Mouse (Mus musculus) myocyte (in vitro differentiated cells): ENCODE measurements around the gene Rcor1. TPM values are rescaled to one million over a fixed set of nuclear protein-coding genes. Genes with fewer than 3 reads are reported as not detected.
A peak's percentile ranks its signal among the peaks of the same experiment; 100 is the strongest.

ENCODE experiments used
- H3K27me3 ChIP-seq: one replicate; pipeline ENCODE4 v1.6.1; 2011; ENCODE audit not compliant: control insufficient read depth, insufficient read depth, insufficient read length
- H3K36me3 ChIP-seq: one replicate; pipeline ENCODE4 v1.6.1; 2011; ENCODE audit not compliant: control insufficient read depth, insufficient read depth
- H3K4me2 ChIP-seq: one replicate; pipeline ENCODE4 v1.6.1; 2011; ENCODE audit warnings: low read depth, control low read depth
- H3K4me3 ChIP-seq: one replicate; pipeline ENCODE4 v1.5.1; 2011; ENCODE audit warnings: mild to moderate bottlenecking, control low read depth, moderate library complexity
- H3K79me2 ChIP-seq: one replicate; pipeline ENCODE4 v1.6.1; 2011; ENCODE audit not compliant: control insufficient read depth, insufficient read depth
- H3ac ChIP-seq: one replicate; pipeline ENCODE4 v1.6.1; 2011; ENCODE audit not compliant: control insufficient read depth, insufficient read length
- CEBPB ChIP-seq: IDR thresholded peaks from 2 replicates; pipeline ENCODE4 v1.6.1; 2011; ENCODE audit warnings: mild to moderate bottlenecking, moderate library complexity; ENCODE audit not compliant: poor library complexity, insufficient read depth, severe bottlenecking
- E2F4 ChIP-seq: IDR thresholded peaks from one replicate; pipeline ENCODE4 v1.6.1; 2011; ENCODE audit warnings: mild to moderate bottlenecking, control low read depth, moderate library complexity; ENCODE audit not compliant: insufficient read depth
- MAX ChIP-seq: IDR thresholded peaks from one replicate; pipeline ENCODE4 v1.6.1; 2011; ENCODE audit warnings: low read depth, mild to moderate bottlenecking, control low read depth
- MYOD1 ChIP-seq, 3 experiments: IDR thresholded peaks; one replicate each; pipeline ENCODE4 v1.6.1; 2011; ENCODE audit warnings: control low read depth in 2 of 3, low read depth in 2 of 3, mild to moderate bottlenecking in 2 of 3, moderate library complexity in 1 of 3; ENCODE audit not compliant: insufficient read length in 2 of 3, control insufficient read depth in 1 of 3
- MYOG ChIP-seq, 3 experiments: IDR thresholded peaks; one replicate each; pipeline ENCODE4 v1.6.1; 2011; ENCODE audit warnings: control low read depth in 2 of 3, low read depth in 2 of 3, mild to moderate bottlenecking in 2 of 3; ENCODE audit not compliant: insufficient read length in 2 of 3, control insufficient read depth in 1 of 3, insufficient read depth in 1 of 3
- POLR2A ChIP-seq: IDR thresholded peaks from one replicate; pipeline ENCODE4 v1.6.1; 2011; ENCODE audit warnings: low read depth, mild to moderate bottlenecking, control low read depth, moderate library complexity; ENCODE audit not compliant: insufficient read length
- POLR2AphosphoS2 ChIP-seq: IDR thresholded peaks from one replicate; pipeline ENCODE4 v1.6.1; 2011; ENCODE audit warnings: low read depth, control low read depth; ENCODE audit not compliant: insufficient read length
- REST ChIP-seq: IDR thresholded peaks from one replicate; pipeline ENCODE4 v1.6.1; 2011; ENCODE audit warnings: mild to moderate bottlenecking, control low read depth, moderate library complexity; ENCODE audit not compliant: insufficient read depth, insufficient read length
- SRF ChIP-seq: IDR thresholded peaks from one replicate; pipeline ENCODE4 v1.6.1; 2011; ENCODE audit warnings: low read depth; ENCODE audit not compliant: control insufficient read depth, insufficient read length
- TCF12 ChIP-seq: IDR thresholded peaks from one replicate; pipeline ENCODE4 v1.6.1; 2011; ENCODE audit warnings: mild to moderate bottlenecking, control low read depth; ENCODE audit not compliant: poor library complexity, insufficient read depth, severe bottlenecking
- TCF3 ChIP-seq: IDR thresholded peaks from one replicate; pipeline ENCODE4 v1.6.1; 2011; ENCODE audit warnings: low read depth, control low read depth; ENCODE audit not compliant: insufficient read length
- USF1 ChIP-seq: IDR thresholded peaks from one replicate; pipeline ENCODE4 v1.6.1; 2011; ENCODE audit warnings: low read depth, mild to moderate bottlenecking, control low read depth, moderate library complexity
- polyA plus RNA-seq: library from polyadenylated mRNA; unstranded; fragments of >200 nt; fragmentation: generic; extraction: Trizol; gene quantifications from one replicate; pipeline ENCODE4 v1.2.1, GENCODE M21; 2012; ENCODE audit warnings: missing spikeins

Rcor1 gene
- polyA plus RNA-seq, 1 experiment = 9.4 TPM

GRCm38 (mm10) chr12:111151422-111152156 is 112.4 kb downstream of the Rcor1 start:
- Histone ChIP-seq H3ac (no peak overlapping the region), H3K36me3 (no peaks in the 10 kb centered on the region), H3K27me3 (no peaks in the 10 kb centered on the region), H3K79me2 (no peaks in the 10 kb centered on the region), H3K4me3 (no peak overlapping the region), H3K4me2 (no peak overlapping the region)
- TF ChIP-seq TCF12 = no peak
- no peak for TF ChIP-seq CEBPB
- no peak for TF ChIP-seq POLR2A
- TF ChIP-seq MAX = no peak
- no peak for TF ChIP-seq TCF3
- no peak for TF ChIP-seq USF1
- TF ChIP-seq REST = no peak
- TF ChIP-seq POLR2AphosphoS2 = no peak
- no peak for TF ChIP-seq E2F4

DNA sequence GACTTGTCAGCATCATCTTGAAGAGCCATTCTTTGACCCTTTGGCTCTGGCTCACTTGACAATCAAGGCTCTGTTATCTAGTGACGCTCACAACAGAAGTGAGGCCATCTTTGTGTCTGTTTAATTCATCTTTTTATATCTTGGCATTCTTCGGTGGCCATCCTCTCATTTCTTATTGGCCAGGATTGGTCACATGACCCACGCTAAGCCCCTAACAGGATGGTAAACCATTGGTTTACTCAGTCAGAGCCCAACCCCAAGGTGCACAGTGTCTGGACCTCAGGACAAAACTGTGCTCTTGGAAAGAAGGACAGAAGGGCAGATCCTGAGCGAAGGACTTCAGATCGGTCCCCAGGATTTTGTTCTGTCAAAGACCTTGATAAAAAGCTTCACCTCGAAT is 113.4 kb downstream of the Rcor1 start:
- no peak overlapping the region for H3ac ChIP-seq
- no peak overlapping the region for H3K4me2 ChIP-seq
- TF ChIP-seq MYOG (IDR thresholded peaks at IDR 0.05; ENCODE audit: control insufficient read depth in 1 of 3, insufficient read depth in 1 of 3, insufficient read length in 2 of 3, low read depth in 2 of 3) = no peak
- TF ChIP-seq MAX = no peak
- no peak for TF ChIP-seq POLR2A
- TF ChIP-seq USF1 = no peak
- TF ChIP-seq CEBPB = no peak
- no peak for TF ChIP-seq MYOD1 (IDR thresholded peaks at IDR 0.05; ENCODE audit: control insufficient read depth in 1 of 3, insufficient read length in 2 of 3, low read depth in 2 of 3)
- TF ChIP-seq TCF12 = no peak
- no peak for TF ChIP-seq POLR2AphosphoS2
- TF ChIP-seq E2F4 = no peak
- TF ChIP-seq SRF = no peak
- TF ChIP-seq REST = no peak
- no peak for TF ChIP-seq TCF3
- H3K36me3 ChIP-seq = no peaks in the 10 kb centered on the region
- H3K79me2 ChIP-seq = no peaks in the 10 kb centered on the region
- no peak overlapping the region for H3K4me3 ChIP-seq
- H3K27me3 ChIP-seq = no peaks in the 10 kb centered on the region

DNA sequence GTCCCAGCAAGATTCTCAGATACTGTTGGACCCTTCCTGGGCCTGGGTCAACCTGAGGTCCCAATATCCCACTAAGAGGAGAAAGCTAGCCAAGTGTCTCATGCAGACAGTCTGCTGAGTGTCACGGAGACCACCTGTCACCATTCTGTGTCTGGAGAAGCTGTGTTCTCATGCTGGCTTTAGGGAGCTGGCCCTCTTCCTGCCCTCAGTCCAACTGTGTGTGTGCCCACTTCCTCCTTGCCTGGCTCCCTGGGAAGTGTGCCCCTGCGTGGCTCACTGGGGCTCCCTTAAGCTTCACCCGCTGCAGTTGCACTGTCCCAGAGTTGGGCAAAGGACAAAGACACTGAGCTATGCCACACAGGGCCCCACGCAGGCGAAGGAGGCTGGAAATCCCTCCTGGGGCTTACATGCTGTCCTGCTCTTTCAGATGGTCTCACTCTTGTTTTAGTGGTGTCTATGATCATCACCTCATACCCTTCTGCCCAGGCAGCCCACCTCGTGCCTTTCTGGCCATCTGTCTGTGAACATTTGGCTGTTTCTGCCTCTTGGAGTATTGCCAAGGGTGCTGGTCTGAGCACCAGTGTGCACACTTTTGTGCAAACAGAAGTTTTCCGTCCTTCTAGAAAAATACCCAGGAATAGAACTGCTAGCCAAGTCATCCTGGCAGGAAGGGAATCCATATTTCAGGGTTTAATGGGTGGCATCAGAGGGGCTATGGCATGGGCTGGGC is 114.0 kb downstream of the Rcor1 start:
- Histone ChIP-seq H3K27me3 (no peaks in the 10 kb centered on the region), H3K4me3 (no peak overlapping the region), H3K36me3 (no peaks in the 10 kb centered on the region), H3K79me2 (no peaks in the 10 kb centered on the region), H3ac (no peak overlapping the region), H3K4me2 (no peak overlapping the region)
- TF ChIP-seq MYOD1 (IDR thresholded peaks at IDR 0.05; ENCODE audit: control insufficient read depth in 1 of 3, insufficient read length in 2 of 3, low read depth in 2 of 3) (peak in 1 of 3 experiments; percentile 30), REST (no peak)

DNA sequence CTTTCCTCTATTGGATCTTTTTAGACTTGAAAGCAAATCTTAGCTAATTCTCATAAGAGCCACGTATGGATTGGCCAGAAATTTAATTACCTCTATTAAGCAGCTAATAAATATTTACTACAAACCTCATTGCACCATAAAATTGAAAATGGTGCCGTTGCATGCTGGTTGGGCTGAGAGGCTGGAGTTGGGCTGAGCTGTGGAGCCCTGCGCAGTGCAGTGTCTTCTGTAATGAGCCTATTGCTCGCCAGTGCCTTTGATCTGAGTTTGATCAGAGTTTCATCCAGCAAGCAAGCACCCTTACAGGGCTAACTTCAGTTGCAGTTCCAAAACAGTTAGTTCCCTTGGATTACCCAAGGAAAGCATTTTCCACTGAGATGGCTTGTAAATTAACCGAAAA is 114.8 kb downstream of the Rcor1 start:
- TF ChIP-seq MYOD1 (IDR thresholded peaks at IDR 0.05; ENCODE audit: control insufficient read depth in 1 of 3, insufficient read length in 2 of 3, low read depth in 2 of 3) (no peak), USF1 (no peak), SRF (no peak), TCF12 (no peak), TCF3 (no peak), MAX (no peak), E2F4 (no peak), POLR2AphosphoS2 (no peak), MYOG (IDR thresholded peaks at IDR 0.05; ENCODE audit: control insufficient read depth in 1 of 3, insufficient read depth in 1 of 3, insufficient read length in 2 of 3, low read depth in 2 of 3) (no peak), POLR2A (no peak), CEBPB (no peak), REST (no peak)
- Histone ChIP-seq H3K36me3 (no peaks in the 10 kb centered on the region), H3ac (no peak overlapping the region), H3K4me2 (no peak overlapping the region), H3K27me3 (no peaks in the 10 kb centered on the region), H3K4me3 (no peak overlapping the region), H3K79me2 (no peaks in the 10 kb centered on the region)

GRCm38 (mm10) chr12:111154641-111155040 is 115.5 kb downstream of the Rcor1 start:
- TF ChIP-seq TCF3 = no peak
- TF ChIP-seq CEBPB = no peak
- TF ChIP-seq SRF = no peak
- no peak for TF ChIP-seq MYOD1 (IDR thresholded peaks at IDR 0.05; ENCODE audit: control insufficient read depth in 1 of 3, insufficient read length in 2 of 3, low read depth in 2 of 3)
- no peak for TF ChIP-seq REST
- TF ChIP-seq POLR2AphosphoS2 = no peak
- no peak for TF ChIP-seq USF1
- TF ChIP-seq MAX = no peak
- no peak for TF ChIP-seq POLR2A
- no peak for TF ChIP-seq E2F4
- no peak for TF ChIP-seq MYOG (IDR thresholded peaks at IDR 0.05; ENCODE audit: control insufficient read depth in 1 of 3, insufficient read depth in 1 of 3, insufficient read length in 2 of 3, low read depth in 2 of 3)
- TF ChIP-seq TCF12 = no peak
- no peaks in the 10 kb centered on the region for H3K79me2 ChIP-seq

More at GRCm38 (mm10) chr12:111154641-111155040, 115.5 kb downstream of the Rcor1 start:
- Histone ChIP-seq H3ac (no peak overlapping the region), H3K4me3 (no peak overlapping the region), H3K27me3 (no peaks in the 10 kb centered on the region), H3K36me3 (no peaks in the 10 kb centered on the region), H3K4me2 (no peak overlapping the region)
